Mouse (Mus musculus) kidney, postnatal 4 days (tissue): Measurements from ENCODE around the gene Nhlh2.
A peak's percentile ranks its signal among the peaks of the same experiment; 100 is the strongest.

Experiments
- DNase-seq, 2 experiments: peaks; one replicate each; pipeline ENCODE4 v3.0.0; 2021; ENCODE audit warnings: mixed read lengths in 2 of 2

The Nhlh2 gene

DNA sequence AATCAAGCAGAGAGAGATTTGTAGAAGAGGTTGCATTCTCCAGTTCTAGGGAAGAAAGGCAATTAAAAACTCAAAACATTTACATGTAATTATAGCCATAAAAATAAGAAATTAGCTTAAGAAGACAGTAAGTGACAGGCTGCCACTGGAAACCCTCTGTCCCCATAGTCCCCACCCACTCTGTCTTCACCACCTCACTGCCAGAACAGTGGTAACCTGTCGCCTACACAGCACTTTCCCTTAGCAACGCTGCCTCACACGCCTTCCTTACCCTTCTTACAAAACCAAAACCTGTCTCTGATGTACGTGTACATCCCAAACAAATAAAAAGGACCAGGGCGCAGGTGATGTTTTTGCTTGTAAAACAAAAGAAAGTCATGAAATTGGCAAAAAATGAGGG, 15.8 kb downstream of the Nhlh2 start:
- no peak for DNase-seq

- DNase-seq = no peak
Observed at GRCm38 (mm10) chr3:102027880-102028279, 18.0 kb downstream of the Nhlh2 start.

DNA sequence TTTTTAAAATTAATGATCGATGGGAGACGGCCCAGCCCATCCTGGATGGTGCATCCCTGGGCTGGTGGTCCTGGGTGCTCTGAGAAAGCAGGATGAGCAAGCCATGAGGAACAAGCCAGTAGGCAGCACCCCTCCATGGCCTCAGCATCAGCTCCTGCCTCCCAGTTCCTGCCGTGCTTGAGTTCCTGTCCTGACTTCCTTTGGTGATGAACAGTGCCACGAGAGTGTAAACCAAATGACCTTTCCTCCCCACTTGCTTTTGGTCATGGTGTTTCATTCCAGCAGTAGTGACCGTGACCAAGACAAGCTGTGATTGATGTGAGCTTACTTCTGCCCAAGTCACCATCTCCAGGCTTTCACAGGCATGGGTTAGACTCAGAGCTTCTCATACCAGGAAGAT, 27.9 kb downstream of the Nhlh2 start:
- no peak for DNase-seq

GRCm38 (mm10) chr3:102038608-102039007, 28.7 kb downstream of the Nhlh2 start:
- DNase-seq = no peak

GRCm38 (mm10) chr3:102041632-102042031, 31.8 kb downstream of the Nhlh2 start:
- no peak for DNase-seq

DNA sequence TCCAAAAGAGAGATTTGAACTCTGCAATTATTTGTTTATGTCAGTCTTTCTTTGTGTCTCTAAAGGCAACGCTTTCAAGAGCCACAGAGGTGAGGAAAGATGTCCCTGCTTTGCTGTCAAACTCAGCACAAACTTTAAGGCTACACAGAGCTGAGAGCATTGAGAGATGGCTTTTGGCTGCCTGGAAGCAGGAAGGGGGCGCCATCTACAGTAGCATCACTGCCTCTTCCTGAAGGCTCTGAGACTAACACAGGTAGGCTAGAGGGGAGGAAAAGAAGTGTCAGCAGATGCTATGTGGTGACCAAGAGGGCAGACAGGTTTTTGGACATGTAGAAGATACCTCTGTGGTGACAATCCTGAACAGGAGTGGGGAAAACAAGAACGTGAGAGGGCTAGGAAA, 35.2 kb downstream of the Nhlh2 start:
- DNase-seq = peak in 1 of 2 experiments; percentile 14

- DNase-seq = no peak
Observed at GRCm38 (mm10) chr3:102047532-102047931, 37.7 kb downstream of the Nhlh2 start.

- no peak for DNase-seq
Observed at GRCm38 (mm10) chr3:102049207-102050104, 39.6 kb downstream of the Nhlh2 start.

DNA sequence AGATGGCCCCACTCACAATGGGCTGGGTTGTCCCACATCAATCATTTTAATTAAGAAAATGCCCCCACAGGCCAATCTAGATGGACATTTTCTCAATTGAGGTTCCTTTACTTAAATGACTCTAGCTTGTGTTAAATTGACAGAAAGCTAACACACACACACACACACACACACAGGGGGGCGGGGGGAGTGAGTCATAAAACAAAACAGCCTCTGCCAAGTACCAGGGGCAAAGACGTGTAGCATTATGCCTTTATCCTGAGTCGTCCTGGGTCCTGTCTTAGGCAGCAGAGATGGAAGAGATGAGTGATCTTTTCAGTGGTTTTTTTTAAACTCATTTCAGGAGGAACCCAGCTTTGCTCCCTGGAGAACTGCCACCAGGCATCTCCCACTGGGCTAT, 42.2 kb downstream of the Nhlh2 start:
- DNase-seq = no peak

- no peak for DNase-seq
Observed at GRCm38 (mm10) chr3:102053293-102053692, 43.4 kb downstream of the Nhlh2 start.

DNA sequence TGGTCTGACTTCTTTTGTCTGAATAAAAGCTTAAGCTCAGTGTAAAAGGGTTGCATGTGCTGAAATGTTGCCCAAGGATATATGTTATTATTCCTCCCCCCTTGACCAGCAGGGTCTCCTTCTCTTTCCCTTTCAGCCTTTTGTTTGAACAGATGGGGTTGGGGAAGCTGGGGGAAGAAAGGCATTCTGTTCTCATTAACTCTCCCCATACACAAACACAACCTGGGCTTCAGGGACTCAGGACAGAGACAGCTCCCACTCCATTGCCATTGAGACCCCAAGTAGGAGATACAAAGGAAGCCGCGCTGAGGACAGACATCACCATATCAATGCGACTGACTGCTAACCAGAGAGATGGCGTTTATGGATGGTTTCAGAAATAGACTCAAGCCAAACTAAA, 46.0 kb downstream of the Nhlh2 start:
- no peak for DNase-seq

- no peak for DNase-seq
Observed at GRCm38 (mm10) chr3:102060065-102060464, 50.2 kb downstream of the Nhlh2 start.

- DNase-seq = peak; percentile 75 to 79
Observed at GRCm38 (mm10) chr3:102061923-102062670, 52.2 kb downstream of the Nhlh2 start.

DNA sequence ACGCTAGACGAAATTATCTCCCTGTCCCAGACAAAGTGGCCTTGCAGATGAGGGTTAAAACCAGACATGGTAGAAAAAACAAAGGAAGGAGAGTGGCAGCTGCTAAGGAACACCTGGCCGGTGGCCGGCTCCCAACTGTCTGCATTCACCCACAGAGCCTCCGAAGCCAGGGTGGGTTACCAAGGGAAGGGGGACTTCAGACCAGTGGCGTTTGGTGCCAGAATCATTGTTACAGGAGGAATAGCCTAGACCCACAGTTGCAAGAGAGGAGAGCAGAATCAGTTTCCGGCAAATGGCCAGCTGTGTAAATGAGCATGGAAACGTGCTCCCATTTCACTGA, 52.8 kb downstream of the Nhlh2 start:
- DNase-seq = no peak

GRCm38 (mm10) chr3:102063273-102064120, 53.6 kb downstream of the Nhlh2 start:
- no peak for DNase-seq

DNA sequence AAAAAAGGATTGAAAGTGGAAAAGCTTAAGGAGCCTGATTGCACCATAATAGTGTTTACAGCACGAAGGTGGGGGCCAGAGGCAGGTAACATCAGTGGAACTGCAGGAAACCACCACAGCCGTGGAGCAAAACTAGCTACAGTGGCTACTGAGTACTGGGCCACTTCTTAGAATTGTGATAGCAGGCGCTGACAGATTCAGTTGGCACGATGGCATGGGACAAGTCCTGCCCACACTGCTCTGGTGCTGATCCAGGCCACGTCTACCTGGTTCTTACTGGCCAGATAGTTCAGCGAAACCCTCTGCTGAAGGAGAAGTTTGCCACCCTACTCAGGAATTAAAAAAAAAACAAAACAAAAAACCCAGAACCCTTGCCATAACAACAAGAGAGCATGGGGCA, 54.7 kb downstream of the Nhlh2 start:
- no peak for DNase-seq
